Mouse (Mus musculus) forebrain, embryonic 14.5 days (tissue): ENCODE results near the gene Lhfpl3. TPM values are rescaled to one million over a fixed set of nuclear protein-coding genes. Genes with fewer than 3 reads are reported as not detected.
A peak's percentile ranks its signal among the peaks of the same experiment; 100 is the strongest.

Experiments
- ATAC-seq: fragments of 200-750 bp; cut with Nextera tagmentation; 2 replicates; pipeline ENCODE4 v1.8.0; 2017; ENCODE audit warnings: mild to moderate bottlenecking, moderate library complexity
- DNase-seq: peaks from one replicate; pipeline ENCODE4 v3.0.0-alpha.2; 2015; ENCODE audit warnings: low spot score
- H3K27ac ChIP-seq: fragments of 300-500 bp; sonication (generic); 2 replicates; pipeline ENCODE4 v1.5.1; 2014; ENCODE audit warnings: low read depth, mild to moderate bottlenecking, control low read depth, low read length, moderate library complexity
- H3K27me3 ChIP-seq: fragments of 300-500 bp; sonication (generic); replicated peaks from 2 replicates; pipeline ENCODE4 v1.6.1; 2014; ENCODE audit warnings: low read length, control low read depth, mixed read lengths; ENCODE audit not compliant: control insufficient read depth, insufficient read depth
- H3K36me3 ChIP-seq: fragments of 300-500 bp; sonication (generic); 2 replicates; pipeline ENCODE4 v1.6.1; 2014; ENCODE audit warnings: low read length, control low read depth; ENCODE audit not compliant: control insufficient read depth, insufficient read depth
- H3K4me1 ChIP-seq: fragments of 300-500 bp; sonication (generic); 2 replicates; pipeline ENCODE4 v1.6.1; 2014; ENCODE audit warnings: antibody characterized with exemption, low read length, control low read depth; ENCODE audit not compliant: control insufficient read depth, insufficient read depth
- H3K4me2 ChIP-seq: fragments of 300-500 bp; sonication (generic); 2 replicates; pipeline ENCODE4 v1.6.1; 2014; ENCODE audit warnings: mild to moderate bottlenecking, control low read depth, low read length
- H3K4me3 ChIP-seq: fragments of 300-500 bp; sonication (generic); 2 replicates; pipeline ENCODE4 v1.5.1; 2014; ENCODE audit warnings: low read depth, low read length, control low read depth
- H3K9ac ChIP-seq: fragments of 300-500 bp; sonication (generic); 2 replicates; pipeline ENCODE4 v1.6.1; 2014; ENCODE audit warnings: mild to moderate bottlenecking, low read length, control low read depth, moderate library complexity
- H3K9me3 ChIP-seq: fragments of 300-500 bp; sonication (generic); replicated peaks from 2 replicates; pipeline ENCODE4 v1.6.1; 2016; ENCODE audit warnings: low read length, control low read depth, mixed read lengths; ENCODE audit not compliant: control insufficient read depth
- WGBS: fragments of 180-500 bp; shearing (Covaris S2); extraction: QIAGEN DNeasy Blood & Tissue Kit; methylation state at CpG from one replicate; pipeline ENCODE4 v1.1.7; 2014; 5-methylcytosine and 5-hydroxymethylcytosine counted together
- polyA plus RNA-seq: library from polyadenylated mRNA; unstranded; fragments of >200 nt; fragmentation: Nextera tagmentation; extraction: Ambion mirVana; gene quantifications from 2 replicates; pipeline ENCODE4 v1.2.1, GENCODE M21; 2014

Lhfpl3 gene
- polyA plus RNA-seq, 1 experiment from 2014 or later, result 9.3 TPM

- no peak overlapping the region for H3K4me2 ChIP-seq
- H3K27me3 ChIP-seq, result no peaks in the 10 kb centered on the region
- WGBS, result 50% methylated on average over 9 of the region's 9 CpGs
- H3K4me3 ChIP-seq, result no peak overlapping the region
- no peaks in the 10 kb centered on the region for H3K36me3 ChIP-seq
- H3K9me3 ChIP-seq, result no peaks in the 10 kb centered on the region
- DNase-seq, result peak; percentile 45
- H3K4me1 ChIP-seq, result peaks cover 3% of the 10 kb centered on the region; the same call in 1 of the 2 replicates
- peak; percentile 46; the same call in 1 of the 2 replicates for ATAC-seq
- H3K9ac ChIP-seq, result no peak overlapping the region
- H3K27ac ChIP-seq, result no peak overlapping the region
Measured at GRCm38 (mm10) chr5:23140183-23140921, 394.5 kb downstream of the Lhfpl3 start.

DNA sequence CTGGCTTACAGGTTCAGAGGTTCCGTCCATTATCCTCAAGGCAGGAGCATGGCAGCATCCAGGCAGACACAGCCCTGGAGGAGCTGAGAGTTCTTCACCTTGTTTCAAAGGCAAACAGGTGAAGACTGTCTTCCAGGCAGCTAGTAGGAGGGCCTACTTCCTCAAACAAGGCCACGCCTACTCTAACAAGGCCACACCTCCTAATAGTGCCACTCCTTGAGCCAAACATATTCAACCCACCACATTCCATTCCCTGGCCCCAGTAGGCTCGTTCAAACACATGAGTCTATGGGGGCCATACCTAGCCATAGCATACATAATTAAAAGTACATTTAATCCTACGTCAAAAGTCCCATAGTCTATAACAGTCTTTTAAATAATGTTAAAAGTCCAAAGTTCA, 407.4 kb downstream of the Lhfpl3 start:
- 85% methylated on average over 4 of the region's 4 CpGs for WGBS
- Histone ChIP-seq H3K4me2 (no peak overlapping the region), H3K4me1 (no peaks in the 10 kb centered on the region), H3K27ac (no peak overlapping the region), H3K27me3 (no peaks in the 10 kb centered on the region), H3K36me3 (no peaks in the 10 kb centered on the region), H3K9ac (no peak overlapping the region), H3K4me3 (no peak overlapping the region), H3K9me3 (no peaks in the 10 kb centered on the region)
- DNase-seq (no peak), ATAC-seq (no peak)

DNA sequence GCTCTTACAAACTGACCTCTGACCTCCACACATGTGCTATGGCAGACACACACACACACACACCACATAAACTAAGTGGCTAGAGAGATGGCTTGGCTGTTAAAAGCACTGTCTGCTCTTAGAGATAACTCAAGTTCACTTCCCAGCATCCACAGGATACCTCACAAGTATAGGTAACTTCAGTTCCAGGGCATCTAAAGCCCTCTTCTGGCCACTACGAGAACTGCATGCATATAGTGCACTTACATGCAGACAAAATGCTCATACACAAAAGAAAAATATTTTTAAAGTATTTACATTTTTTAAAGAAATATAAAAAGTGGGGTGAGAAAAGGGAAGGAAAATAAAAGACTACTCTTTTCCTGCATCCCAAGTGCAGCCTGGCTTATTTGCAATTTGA, 408.6 kb downstream of the Lhfpl3 start:
- no peaks in the 10 kb centered on the region for H3K36me3 ChIP-seq
- no peak overlapping the region for H3K4me2 ChIP-seq
- ATAC-seq (no peak), DNase-seq (no peak)
- H3K27ac ChIP-seq, result no peak overlapping the region
- H3K9me3 ChIP-seq, result no peaks in the 10 kb centered on the region
- H3K4me1 ChIP-seq, result no peaks in the 10 kb centered on the region
- no peaks in the 10 kb centered on the region for H3K27me3 ChIP-seq
- no peak overlapping the region for H3K4me3 ChIP-seq
- WGBS, result 91% methylated on average over 1 of the region's 1 CpGs
- no peak overlapping the region for H3K9ac ChIP-seq

DNA sequence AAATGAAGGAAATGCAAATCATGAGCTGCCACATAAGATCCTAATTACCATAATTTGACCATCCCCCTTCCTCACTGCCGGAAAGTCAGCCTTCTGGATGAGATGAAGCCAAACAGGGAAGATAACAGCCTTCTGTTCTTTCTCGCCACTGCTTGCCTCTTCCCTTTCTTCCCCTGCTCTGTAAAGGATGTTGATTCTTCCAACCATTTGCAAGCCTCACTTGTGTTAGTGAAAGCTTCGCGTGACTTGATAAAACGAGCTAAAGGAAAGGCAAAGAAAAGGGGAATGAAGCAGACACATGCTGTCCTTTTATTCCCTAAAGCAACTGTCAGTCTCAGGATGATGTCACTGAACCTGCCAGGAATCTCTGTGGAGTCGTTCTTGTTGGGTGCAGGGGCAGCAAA, 420.1 kb downstream of the Lhfpl3 start:
- Histone ChIP-seq H3K4me3 (no peak overlapping the region), H3K9ac (no peak overlapping the region), H3K4me2 (peak overlapping the region; percentile 20; the same call in 1 of the 2 replicates), H3K27ac (no peak overlapping the region), H3K36me3 (no peaks in the 10 kb centered on the region), H3K4me1 (0 out of 2 replicates have a peak, but pooled peaks cover 7% of the 10 kb centered on the region), H3K9me3 (no peaks in the 10 kb centered on the region), H3K27me3 (no peaks in the 10 kb centered on the region)
- 10% methylated on average over 6 of the region's 6 CpGs for WGBS
- ATAC-seq (peak; percentile 76; the same call in 1 of the 2 replicates), DNase-seq (peak; percentile 68)

DNA sequence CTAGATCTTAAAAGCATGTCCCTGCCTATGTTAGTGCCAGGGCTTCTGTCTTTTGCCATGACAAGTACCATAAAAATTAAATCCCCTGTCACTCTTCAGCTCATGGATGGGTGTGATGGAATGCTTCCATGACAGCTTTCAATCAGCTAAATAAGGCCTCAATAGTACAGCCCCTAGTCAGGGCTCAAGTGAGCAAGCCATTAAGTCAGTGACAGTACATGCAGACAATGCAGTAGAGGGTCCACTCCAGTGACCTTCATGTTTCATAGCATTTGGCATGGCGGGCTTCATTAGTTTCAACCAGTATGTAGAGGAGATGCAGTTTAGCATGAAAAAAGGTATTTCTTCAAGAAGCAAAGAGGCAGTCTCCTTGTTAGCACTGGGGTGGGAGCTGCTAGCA, 420.8 kb downstream of the Lhfpl3 start:
- ATAC-seq, result no peak
- Histone ChIP-seq H3K4me1 (0 out of 2 replicates have a peak, but pooled peaks cover 7% of the 10 kb centered on the region), H3K9ac (no peak overlapping the region), H3K27me3 (no peaks in the 10 kb centered on the region), H3K4me3 (no peak overlapping the region), H3K36me3 (no peaks in the 10 kb centered on the region), H3K4me2 (no peak overlapping the region), H3K9me3 (no peaks in the 10 kb centered on the region), H3K27ac (no peak overlapping the region)
- 79% methylated on average over 1 of the region's 1 CpGs for WGBS
- no peak for DNase-seq

DNA sequence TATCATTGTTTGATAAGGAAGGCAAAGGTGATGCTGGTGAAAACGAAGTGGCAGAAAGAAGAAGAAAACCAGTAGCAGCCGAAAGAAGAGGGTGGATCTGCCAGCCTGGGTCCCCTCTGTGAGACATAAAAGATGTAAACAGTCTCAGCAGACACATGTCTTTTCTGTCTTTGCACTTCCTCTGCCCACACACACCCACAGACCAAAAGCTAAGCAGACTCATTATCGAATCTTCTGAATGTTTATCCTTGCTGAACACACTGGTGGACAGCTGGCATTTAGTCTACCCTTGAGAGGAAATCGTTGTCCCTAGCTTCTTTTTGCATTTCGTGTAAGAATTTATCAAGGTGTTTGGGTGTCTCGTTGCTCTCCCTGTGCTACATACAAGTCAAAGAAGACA, 443.8 kb downstream of the Lhfpl3 start:
- no peak for ATAC-seq
- H3K4me2 ChIP-seq, result no peak overlapping the region
- whole genome bisulfite sequencing, result 82% methylated on average over 6 of the region's 6 CpGs
- no peaks in the 10 kb centered on the region for H3K4me1 ChIP-seq
- no peak overlapping the region for H3K4me3 ChIP-seq
- no peaks in the 10 kb centered on the region for H3K27me3 ChIP-seq
- DNase-seq, result no peak
- no peak overlapping the region for H3K9ac ChIP-seq
- H3K27ac ChIP-seq, result no peak overlapping the region
- no peaks in the 10 kb centered on the region for H3K9me3 ChIP-seq
- H3K36me3 ChIP-seq, result no peaks in the 10 kb centered on the region

DNA sequence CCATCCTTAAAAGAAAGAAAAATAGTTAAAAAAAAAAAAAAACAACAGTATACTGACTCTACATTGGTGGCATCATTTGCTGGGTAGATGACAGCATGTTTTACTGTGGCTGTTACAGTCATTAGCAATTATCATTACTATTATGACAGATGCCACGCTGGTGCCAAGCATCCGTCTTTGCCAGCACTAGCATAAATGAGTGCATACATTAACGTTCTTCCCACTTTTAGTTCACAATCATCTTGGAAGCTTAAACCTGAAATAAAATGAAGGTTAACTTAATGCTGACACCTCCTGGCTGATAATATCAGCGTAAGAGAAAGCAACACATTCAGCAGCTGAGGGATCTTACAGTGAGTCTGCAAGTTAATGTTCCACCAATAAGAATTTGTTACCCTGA, 451.0 kb downstream of the Lhfpl3 start:
- Histone ChIP-seq H3K4me3 (no peak overlapping the region), H3K9me3 (no peaks in the 10 kb centered on the region), H3K27me3 (no peaks in the 10 kb centered on the region), H3K36me3 (no peaks in the 10 kb centered on the region), H3K27ac (no peak overlapping the region), H3K4me1 (no peaks in the 10 kb centered on the region), H3K9ac (no peak overlapping the region), H3K4me2 (no peak overlapping the region)
- ATAC-seq (peak; percentile 89), DNase-seq (peak; percentile 89)
- 53% methylated on average over 4 of the region's 4 CpGs for WGBS

- no peaks in the 10 kb centered on the region for H3K27me3 ChIP-seq
- 91% methylated on average over 5 of the region's 5 CpGs for WGBS
- no peaks in the 10 kb centered on the region for H3K36me3 ChIP-seq
- ATAC-seq, result no peak
- no peak for DNase-seq
- H3K9ac ChIP-seq, result no peak overlapping the region
- H3K27ac ChIP-seq, result no peak overlapping the region
- H3K4me2 ChIP-seq, result no peak overlapping the region
- H3K9me3 ChIP-seq, result no peaks in the 10 kb centered on the region
- H3K4me3 ChIP-seq, result no peak overlapping the region
- H3K4me1 ChIP-seq, result no peaks in the 10 kb centered on the region
Measured at GRCm38 (mm10) chr5:23213086-23213485, 467.2 kb downstream of the Lhfpl3 start.

GRCm38 (mm10) chr5:23214646-23215045, 468.8 kb downstream of the Lhfpl3 start:
- no peak overlapping the region for H3K4me2 ChIP-seq
- H3K9me3 ChIP-seq, result no peaks in the 10 kb centered on the region
- DNase-seq (no peak), ATAC-seq (no peak)
- H3K9ac ChIP-seq, result no peak overlapping the region
- H3K27ac ChIP-seq, result no peak overlapping the region
- no peaks in the 10 kb centered on the region for H3K4me1 ChIP-seq
- H3K27me3 ChIP-seq, result no peaks in the 10 kb centered on the region
- WGBS, result 92% methylated on average over 3 of the region's 3 CpGs
- no peaks in the 10 kb centered on the region for H3K36me3 ChIP-seq
- no peak overlapping the region for H3K4me3 ChIP-seq
